ENCODE assay signal across 9 mouse cellular contexts in genomic region chr12:76879242-76879641, GRCm38 (mm10). TPM values are rescaled to one million over a fixed set of nuclear protein-coding genes. Genes with fewer than 3 reads are reported as not detected.
DNase-seq lines count a peak whose midpoint lies in the region; ATAC-seq and TF ChIP-seq lines count a peak whose summit lies in the region.
"Had no signal": no experiment of that assay in that cellular context is flagged by ENCODE, and none has a peak within 500 bp of the region (broad histone marks: within the 10 kb centered on the region; RNA-seq: fewer than 3 reads in every experiment).

No protein-coding gene starts in this region.

- WGBS in heart, embryonic 11.5 days (ENCODE audit: insufficient replicate concordance): 4% methylated on average over 5 of the region's 5 CpGs
- WGBS in heart, postnatal 0 days: 8% methylated on average over 5 of the region's 5 CpGs

- ATAC-seq in heart, embryonic 11.5 days (replicated peaks; ENCODE audit: insufficient number of reproducible peaks, low FRiP score, low TSS enrichment): no peak
- peak; percentile 65 for ATAC-seq in activated CD4-positive, CD25-positive, alpha-beta regulatory T cell, adult 4 months
- ATAC-seq in heart, postnatal 0 days (ENCODE audit: insufficient read depth, low read depth): peak; percentile 36; the same call in 1 of the 2 replicates

- no peaks in the 10 kb centered on the region for H3K27me3 ChIP-seq in heart, embryonic 11.5 days (ENCODE audit: control insufficient read depth, insufficient read depth, low read length)
- H3K27me3 ChIP-seq in heart, postnatal 0 days (ENCODE audit: control insufficient read depth, insufficient read depth, low read length): no peaks in the 10 kb centered on the region
- H3K27me3 ChIP-seq in splenic B cell, adult 2 months (ENCODE audit: control insufficient read depth, insufficient read depth, low read length, poor library complexity, severe bottlenecking): no peaks in the 10 kb centered on the region
- H3K27me3 ChIP-seq: heart, embryonic 15.5 days had no signal

- TF ChIP-seq CTCF in heart, postnatal 0 days (IDR thresholded peaks at IDR 0.05; ENCODE audit: low read depth): peak; percentile 78
- TF ChIP-seq CTCF in layer of hippocampus, adult 2 months (conservative IDR thresholded peaks at IDR 0.05): peak; percentile 87

- H3K4me1 ChIP-seq in heart, embryonic 11.5 days (ENCODE audit: control insufficient read depth, insufficient read depth, low read length): peaks cover 9% of the 10 kb centered on the region; the same call in 1 of the 2 replicates
- H3K4me1 ChIP-seq in heart, postnatal 0 days (ENCODE audit: control insufficient read depth, insufficient read depth): peaks cover 7% of the 10 kb centered on the region

- no peak overlapping the region for H3K27ac ChIP-seq in heart, embryonic 11.5 days (ENCODE audit: low read depth, low read length)
- no peak overlapping the region for H3K27ac ChIP-seq in heart, postnatal 0 days (ENCODE audit: low read depth)
- no peak overlapping the region for H3K27ac ChIP-seq in layer of hippocampus, adult 2 months
- H3K27ac ChIP-seq: heart, embryonic 15.5 days had no signal

- H3K4me2 ChIP-seq in heart, embryonic 11.5 days: no peak overlapping the region
- H3K4me2 ChIP-seq in heart, postnatal 0 days (ENCODE audit: low read depth, low read length): no peak overlapping the region
- H3K4me2 ChIP-seq: heart, embryonic 15.5 days had no signal

- no peak overlapping the region for H3K9ac ChIP-seq in heart, embryonic 11.5 days (ENCODE audit: low read depth, low read length)
- no peak overlapping the region for H3K9ac ChIP-seq in heart, postnatal 0 days (replicated peaks; ENCODE audit: low read depth, low read length)
- H3K9ac ChIP-seq: heart, embryonic 15.5 days had no signal

- no peaks in the 10 kb centered on the region for H3K36me3 ChIP-seq in heart, embryonic 11.5 days (ENCODE audit: control insufficient read depth, insufficient read depth, low read length)
- H3K36me3 ChIP-seq in heart, postnatal 0 days (replicated peaks; ENCODE audit: control insufficient read depth, insufficient read depth, low read length): 0 out of 2 replicates have a peak, but pooled peaks cover 7% of the 10 kb centered on the region
- no peaks in the 10 kb centered on the region for H3K36me3 ChIP-seq in splenic B cell, adult 2 months (ENCODE audit: control insufficient read depth, insufficient read depth, low read length, poor library complexity, severe bottlenecking)
- H3K36me3 ChIP-seq: heart, embryonic 15.5 days had no signal

- no peak for TF ChIP-seq EP300 in heart, postnatal 0 days (IDR thresholded peaks at IDR 0.05; ENCODE audit: low read depth)

- no peaks in the 10 kb centered on the region for H3K9me3 ChIP-seq in heart, embryonic 11.5 days (replicated peaks; ENCODE audit: control insufficient read depth, low read length)
- H3K9me3 ChIP-seq in heart, postnatal 0 days (replicated peaks; ENCODE audit: control insufficient read depth, low read length): no peaks in the 10 kb centered on the region
- H3K9me3 ChIP-seq: heart, embryonic 15.5 days had no signal

- peak; percentile 94 for DNase-seq in heart, adult 11 months
- peak; percentile 72 to 84 for DNase-seq in cerebellum, postnatal 25 days
- peak; percentile 82 for DNase-seq in heart, postnatal 0 days (ENCODE audit: low spot score)
- DNase-seq in layer of hippocampus, adult 2 months (ENCODE audit: low spot score in 2 of 2): peak; percentile 53 to 65
- DNase-seq in lung, postnatal 36 days: peak; percentile 87
- peak; percentile 51 for DNase-seq in splenic B cell, adult 2 months (ENCODE audit: low read depth, low spot score)

- H3K4me3 ChIP-seq in heart, embryonic 11.5 days (ENCODE audit: low read depth, low read length): no peak overlapping the region
- no peak overlapping the region for H3K4me3 ChIP-seq in heart, postnatal 0 days (ENCODE audit: low read depth, low read length)
- no peak overlapping the region for H3K4me3 ChIP-seq in layer of hippocampus, adult 2 months
- H3K4me3 ChIP-seq: heart, embryonic 15.5 days had no signal

RNA-seq across cellular contexts. Expression of gene Rab15, which starts 56.5 kb away (rescaled TPM):
- 1.5 and 1.8 TPM in 2 replicates for polyA plus RNA-seq in heart, embryonic 11.5 days (2014; fragmentation: Nextera tagmentation; extraction: Ambion mirVana)
- polyA plus RNA-seq in activated CD4-positive, CD25-positive, alpha-beta regulatory T cell, adult 4 months (2017; shearing (Covaris generic)): not detected
- total RNA-seq in heart, postnatal 0 days (2014; rRNA removed; ENCODE audit: low replicate concordance): 1.1 and 10.3 TPM in 2 replicates
- 1.6 and 1.7 TPM in 2 replicates for polyA plus RNA-seq in heart, postnatal 0 days (2015; fragmentation: Nextera tagmentation; extraction: Ambion mirVana)
- 100 to 1,000 TPM; 189 to 195 TPM for total RNA-seq in layer of hippocampus, adult 2 months (2021)
